Mouse (Mus musculus): ENCODE results near the gene St6galnac1.

St6galnac1 gene

GRCm38 (mm10) chr11:116726156-116726555 lies 49.2 kb downstream of the St6galnac1 start:
- DNase-seq (ENCODE audit: low read depth, low spot score): no peak

GRCm38 (mm10) chr11:116725031-116725948 lies 50.0 kb downstream of the St6galnac1 start:
- DNase-seq (ENCODE audit: low read depth, low spot score): no peak

GRCm38 (mm10) chr11:116723064-116723463 lies 52.2 kb downstream of the St6galnac1 start:
- no peak for DNase-seq (ENCODE audit: low read depth, low spot score)

- DNase-seq (ENCODE audit: low read depth, low spot score): no peak
These were observed 53.6 kb downstream of the St6galnac1 start for GRCm38 (mm10) chr11:116721548-116722271.

GRCm38 (mm10) chr11:116720319-116720865 lies 54.9 kb downstream of the St6galnac1 start:
- DNase-seq (ENCODE audit: low read depth, low spot score): no peak

Measured in c-Kit-negative CD71-positive TER-119-positive erythroid progenitor cells, embryonic 14.5 days (primary cell).